Mouse (Mus musculus) ovary, adult 10 weeks (tissue): ENCODE measurements around the gene Brca2. TPM values are rescaled to one million over a fixed set of nuclear protein-coding genes. Genes with fewer than 3 reads are reported as not detected.

Experiments
- polyA plus RNA-seq: library from polyadenylated mRNA; stranded (reverse); fragments of 350-450 nt; fragmentation: Illumina TruSeq; extraction: RNeasy Lipid Tissue Mini Kit (QIAGEN cat#74804); gene quantifications from one replicate; pipeline ENCODE4 v1.2.3, GENCODE M21; 2014

Gene Brca2
- 28.9 TPM for polyA plus RNA-seq

GRCm38 (mm10) chr5:150521937-150522866 lies at the start of gene Brca2:
TSS of gene Brca2 (plus strand) at chr5:150522630.

DNA sequence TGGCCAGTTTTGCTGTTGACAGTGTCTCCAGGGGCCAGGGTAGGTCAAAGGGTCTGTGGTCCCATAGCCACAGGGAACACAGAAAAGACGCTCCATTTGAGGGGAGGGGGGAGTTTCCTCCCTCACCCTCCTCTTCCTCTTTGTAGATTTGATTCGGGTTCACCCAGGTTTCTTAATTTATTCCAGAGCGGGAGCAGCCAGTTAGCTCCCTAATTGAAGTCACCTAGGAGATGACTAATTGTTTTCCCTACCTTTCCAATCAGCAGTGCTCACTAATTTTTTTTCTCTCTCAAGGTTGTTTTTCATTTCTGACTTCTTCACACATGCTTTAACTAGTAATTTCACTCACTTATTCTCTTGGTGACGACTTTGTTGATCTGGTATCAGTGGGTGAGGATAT lies 4.4 kb upstream of the Brca2 start, which contains the start of gene Zar1l:
Gene Zar1l, minus strand, starts transcription at position 101 of the 400 bp plus-strand sequence.

DNA sequence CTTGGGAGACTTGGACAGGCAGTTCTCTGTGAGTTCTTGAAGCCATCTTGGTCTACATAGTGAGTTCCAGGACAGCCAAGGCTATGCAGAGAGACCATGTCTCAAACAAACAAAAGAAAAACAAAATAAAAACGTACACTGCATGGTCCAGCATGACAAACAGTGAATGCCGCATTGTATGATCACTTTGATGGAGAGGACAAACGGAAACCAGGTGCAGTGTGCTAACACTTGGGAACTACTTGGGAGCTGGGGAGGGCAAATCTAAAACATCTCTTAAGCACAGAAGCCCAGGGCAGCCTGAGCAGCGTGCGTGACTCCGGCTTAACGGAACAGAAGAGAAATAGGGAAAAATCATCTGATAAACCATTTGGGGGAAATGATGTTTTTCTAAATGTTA lies 74.7 kb downstream of the Brca2 start, which contains the start of gene N4bp2l1:
Gene N4bp2l1, minus strand, starts transcription at position 101 of the 400 bp plus-strand sequence.

Other genes with a start within 250 kb of the Brca2 start
- 7.6 TPM for gene Zar1l, start 4.5 kb upstream of the Brca2 start, polyA plus RNA-seq
- gene N4bp2l1, start 74.6 kb downstream of the Brca2 start, polyA plus RNA-seq: 35.9 TPM
- 108 TPM for gene N4bp2l2, start 143.6 kb downstream of the Brca2 start, polyA plus RNA-seq
- gene Pds5b, start 151.1 kb downstream of the Brca2 start, polyA plus RNA-seq: 111 TPM